Mouse (Mus musculus) left cerebral cortex, adult 2 months (tissue): ENCODE data around the gene Spint2. TPM values are rescaled to one million over a fixed set of nuclear protein-coding genes. Genes with fewer than 3 reads are reported as not detected.
"Not testable (repeated sequence)": the region's sequence is repeated elsewhere in the genome, so short reads cannot be mapped to it uniquely, and the experiment has no call there.

Experiments used
- DNase-seq, 2 experiments: peaks; one replicate each; pipeline ENCODE4 v3.0.0; 2021 to 2022; ENCODE audit warnings: low spot score in 2 of 2, mixed read lengths in 1 of 2; ENCODE audit errors: extremely low spot score in 1 of 2
- H3K27ac ChIP-seq: fragments of 200-600 bp; 2 replicates; pipeline ENCODE4 v1.8.1; 2022
- H3K4me3 ChIP-seq: fragments of 200-600 bp; 2 replicates; pipeline ENCODE4 v1.8.1; 2022
- CTCF ChIP-seq: fragments of 200-600 bp; IDR thresholded peaks from 2 replicates; pipeline ENCODE4 v1.8.1; 2022; ENCODE audit warnings: antibody characterized with exemption, mild to moderate bottlenecking, moderate library complexity
- intact Hi-C: fragments of 180-260 bp; cut with DNase I; formaldehyde crosslinking; loops from one replicate; pipeline ENCODE4 v1.15.1; 2025
- total RNA-seq, 2 experiments: library from RNA; stranded (reverse); gene quantifications; 2 replicates each; pipeline ENCODE4 v1.2.3; 2021

Gene Spint2
- total RNA-seq, 2 experiments from 2014 or later = 26.4 to 27.8 TPM

DNA sequence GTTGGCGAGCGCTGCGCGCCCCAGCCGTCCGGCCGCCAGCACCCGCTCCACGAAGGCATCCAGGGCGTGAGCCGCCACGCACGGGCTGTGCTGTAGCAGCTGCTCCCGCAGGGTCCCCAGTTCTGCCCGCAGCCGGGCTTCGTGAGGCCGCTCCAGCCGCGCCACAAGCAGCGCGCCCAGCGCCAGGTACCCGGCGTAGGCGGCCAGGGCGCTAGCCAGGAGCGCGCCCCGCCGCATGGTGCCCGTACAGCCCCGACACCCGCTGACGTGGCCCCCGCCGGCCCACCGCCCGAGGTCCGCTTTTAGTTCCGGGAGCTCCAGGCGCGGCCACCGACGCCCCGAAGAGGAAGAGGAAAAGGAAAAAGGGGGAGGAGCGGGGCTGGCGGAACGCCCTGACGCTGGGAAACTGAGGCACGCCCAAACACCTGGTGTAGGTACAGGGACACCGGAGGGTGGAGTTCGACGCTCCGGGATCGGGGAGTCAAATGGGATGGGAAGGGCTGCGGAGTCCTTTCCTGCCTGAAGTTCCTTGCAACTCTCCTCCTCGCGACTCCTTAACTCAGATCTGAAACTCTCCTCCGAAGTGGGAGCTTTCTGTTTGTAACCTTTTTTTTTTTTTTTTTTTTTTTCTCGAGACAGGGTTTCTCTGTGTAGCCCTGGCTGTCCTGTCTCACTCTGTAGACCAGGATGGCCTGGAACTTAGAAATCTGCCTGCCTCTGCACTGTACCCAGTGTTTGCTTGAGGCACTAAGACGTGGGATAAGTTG is 49.3 kb downstream of the Spint2 start, which contains the start of gene Kcnk6:
Gene Kcnk6, minus strand, starts transcription at position 269 of the 767 bp plus-strand sequence.
- intact Hi-C loops = no loop called here
- H3K27ac ChIP-seq = peak within 1 kb of the TSS; percentile 59
- DNase-seq = peak in 1 of 2 experiments; percentile 45
- no peak for TF ChIP-seq CTCF
- H3K4me3 ChIP-seq = peak within 1 kb of the TSS; percentile 63

DNA sequence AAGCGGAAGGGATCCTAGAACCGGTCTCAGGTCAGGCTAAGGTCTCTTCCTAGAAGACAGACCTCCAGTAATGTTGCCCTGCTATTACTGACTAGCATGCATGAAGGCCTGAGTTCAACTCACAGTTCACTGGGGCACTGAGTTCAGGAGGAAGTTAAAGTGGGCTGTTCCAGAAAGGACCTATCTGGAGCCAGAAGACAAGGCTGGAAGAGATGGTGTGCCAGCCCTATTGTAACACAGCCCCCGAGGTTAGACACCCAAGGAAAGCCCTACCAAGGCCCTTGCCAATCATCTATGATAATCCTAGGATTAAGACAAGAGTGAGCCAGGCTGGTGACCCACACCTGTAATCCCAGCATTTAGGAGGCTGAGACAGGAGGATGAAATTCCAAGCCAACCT is 50.2 kb downstream of the Spint2 start:
- Histone ChIP-seq H3K27ac (no peak overlapping the region; the same call in 1 of the 2 replicates), H3K4me3 (peak overlapping the region; percentile 63; the same call in 1 of the 2 replicates)
- TF ChIP-seq CTCF = no peak
- DNase-seq = no peak
- intact Hi-C loops = no loop called here

DNA sequence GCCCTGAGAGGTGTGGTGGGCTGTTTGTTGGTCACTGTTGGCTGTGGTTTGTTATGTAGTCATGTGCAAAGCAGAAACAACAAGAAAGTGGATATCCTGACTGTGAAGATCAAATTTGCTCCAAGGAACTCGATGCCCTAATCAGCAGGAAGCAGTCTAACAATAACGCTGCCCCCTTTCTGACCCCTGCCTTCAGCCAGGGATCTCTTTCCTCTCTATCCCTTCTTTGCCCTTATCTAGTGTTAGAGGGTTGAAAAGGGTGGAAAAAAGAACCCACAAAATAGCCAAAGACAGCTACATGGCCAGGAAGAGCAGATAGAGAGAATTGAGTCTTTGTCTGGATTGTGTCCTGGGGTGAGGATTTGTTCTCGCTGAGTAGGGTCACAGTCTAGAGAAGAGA is 51.2 kb downstream of the Spint2 start:
- TF ChIP-seq CTCF = no peak
- no peak for DNase-seq
- Histone ChIP-seq H3K4me3 (no peak overlapping the region), H3K27ac (no peak overlapping the region)
- intact Hi-C loops = no loop called here

- Histone ChIP-seq H3K4me3 (no peak overlapping the region), H3K27ac (no peak overlapping the region)
- intact Hi-C loops = no loop called here
- no peak for TF ChIP-seq CTCF
- DNase-seq = no peak
Observed at GRCm38 (mm10) chr7:29228202-29228601, 53.5 kb downstream of the Spint2 start.

GRCm38 (mm10) chr7:29225520-29225919 is 56.2 kb downstream of the Spint2 start:
- H3K27ac ChIP-seq = 0 out of 2 replicates have a peak overlapping the region, but pooled peaks have one; percentile 33
- intact Hi-C loops = no loop called here
- no peak for DNase-seq
- no peak for TF ChIP-seq CTCF
- H3K4me3 ChIP-seq = peak overlapping the region; percentile 28

- intact Hi-C loops = no loop called here
- Histone ChIP-seq H3K4me3 (peak overlapping the region; percentile 28), H3K27ac (no peak overlapping the region)
- TF ChIP-seq CTCF = no peak
- peak in 1 of 2 experiments; percentile 51 for DNase-seq
Observed at GRCm38 (mm10) chr7:29224756-29225394, 56.8 kb downstream of the Spint2 start.

DNA sequence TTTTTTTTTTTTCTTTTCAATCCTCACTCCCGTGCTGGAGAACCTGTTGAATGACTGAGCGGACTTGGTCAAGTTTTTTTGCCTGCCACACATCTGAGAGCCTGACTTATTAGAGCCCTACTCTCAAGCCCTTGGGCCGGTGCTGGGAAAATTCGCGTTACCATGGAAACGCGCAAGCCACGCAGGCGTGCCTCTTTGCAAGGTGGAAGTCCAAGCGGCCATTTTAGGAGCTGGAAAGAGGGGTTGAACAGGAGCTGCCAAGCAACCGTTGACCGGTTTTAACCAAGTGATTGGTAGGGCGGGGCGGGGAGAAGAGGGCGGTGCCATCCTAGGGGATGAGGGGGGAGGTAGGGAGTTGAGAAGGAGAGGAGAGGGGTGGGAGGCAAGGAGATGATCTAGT is 66.9 kb downstream of the Spint2 start:
- no peak for DNase-seq
- intact Hi-C loops = no loop called here
- TF ChIP-seq CTCF = no peak

DNA sequence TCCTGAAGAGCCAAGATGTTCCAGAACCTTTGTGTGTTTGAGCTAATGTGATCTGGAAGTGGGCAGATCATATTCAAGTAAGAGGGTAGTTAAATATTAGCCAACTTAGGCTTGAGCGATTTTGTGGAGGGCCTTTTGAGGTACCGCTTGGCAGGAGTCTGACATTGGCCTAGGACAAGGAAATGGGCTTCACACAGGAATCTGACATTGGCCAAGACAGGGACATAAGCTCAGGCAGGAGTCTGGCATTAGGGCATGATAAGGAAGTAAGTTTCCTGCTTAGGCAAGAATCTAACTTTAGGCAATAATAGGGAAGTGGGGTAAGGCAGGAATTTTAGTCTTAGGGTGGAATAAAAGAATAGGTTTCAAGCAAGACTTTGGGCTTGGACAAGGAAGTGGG is 67.5 kb downstream of the Spint2 start:
- H3K27ac ChIP-seq = no peak overlapping the region
- no peak for TF ChIP-seq CTCF
- intact Hi-C loops = no loop called here
- H3K4me3 ChIP-seq = no peak overlapping the region
- DNase-seq = no peak

More for the DNA sequence above, 66.9 kb downstream of the Spint2 start:
- Histone ChIP-seq H3K4me3 (no peak overlapping the region), H3K27ac (no peak overlapping the region)

- no peak within 1 kb of the TSS for H3K27ac ChIP-seq
- TF ChIP-seq CTCF = no peak
- H3K4me3 ChIP-seq = no peak within 1 kb of the TSS
- intact Hi-C loops = no loop called here
- DNase-seq = no peak
Observed at GRCm38 (mm10) chr7:29213675-29214082, 68.0 kb downstream of the Spint2 start, which contains the start of gene Catsperg1. TSS of gene Catsperg1 (minus strand) at chr7:29214035.

DNA sequence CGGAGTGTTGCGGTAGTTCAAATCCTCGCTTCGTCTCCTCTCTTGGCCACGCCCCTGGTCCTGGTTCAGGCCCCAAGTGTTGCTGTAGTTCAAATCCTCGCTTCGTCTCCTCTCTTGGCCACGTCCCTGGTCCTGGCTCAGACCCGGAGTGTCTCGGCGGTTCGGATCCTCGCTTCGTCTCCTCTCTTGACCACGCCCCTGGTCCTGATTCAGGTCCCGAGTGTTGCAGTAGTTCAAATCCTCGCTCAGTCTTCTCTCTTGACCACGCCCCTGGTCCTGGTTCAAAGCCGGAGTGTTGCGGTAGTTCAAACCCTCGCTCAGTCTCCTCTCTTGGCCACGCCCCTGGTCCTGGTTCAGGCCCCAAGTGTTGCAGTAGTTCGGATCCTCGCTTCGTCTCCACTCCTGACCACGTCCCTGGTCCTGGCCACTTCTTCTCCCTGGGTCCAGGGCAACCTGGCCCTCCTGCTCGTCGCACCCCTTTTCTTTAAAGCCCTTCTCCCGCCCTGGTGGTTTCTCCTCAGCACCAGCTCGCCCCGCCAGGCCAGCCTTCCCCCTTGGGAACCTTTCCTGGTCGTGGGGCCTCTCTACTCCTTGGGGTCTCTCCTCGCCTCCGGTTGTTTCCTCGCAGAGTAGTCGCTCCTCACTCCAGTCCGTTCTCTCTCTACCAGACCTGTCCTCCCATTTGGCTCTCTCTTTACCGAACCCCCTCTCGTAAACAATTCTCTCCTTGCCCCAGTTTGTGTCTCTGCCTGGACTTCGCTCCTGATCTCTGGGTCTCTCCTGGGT is 68.7 kb downstream of the Spint2 start:
- H3K4me3 ChIP-seq, intact Hi-C loops, DNase-seq, H3K27ac ChIP-seq: not testable (repeated sequence)

DNA sequence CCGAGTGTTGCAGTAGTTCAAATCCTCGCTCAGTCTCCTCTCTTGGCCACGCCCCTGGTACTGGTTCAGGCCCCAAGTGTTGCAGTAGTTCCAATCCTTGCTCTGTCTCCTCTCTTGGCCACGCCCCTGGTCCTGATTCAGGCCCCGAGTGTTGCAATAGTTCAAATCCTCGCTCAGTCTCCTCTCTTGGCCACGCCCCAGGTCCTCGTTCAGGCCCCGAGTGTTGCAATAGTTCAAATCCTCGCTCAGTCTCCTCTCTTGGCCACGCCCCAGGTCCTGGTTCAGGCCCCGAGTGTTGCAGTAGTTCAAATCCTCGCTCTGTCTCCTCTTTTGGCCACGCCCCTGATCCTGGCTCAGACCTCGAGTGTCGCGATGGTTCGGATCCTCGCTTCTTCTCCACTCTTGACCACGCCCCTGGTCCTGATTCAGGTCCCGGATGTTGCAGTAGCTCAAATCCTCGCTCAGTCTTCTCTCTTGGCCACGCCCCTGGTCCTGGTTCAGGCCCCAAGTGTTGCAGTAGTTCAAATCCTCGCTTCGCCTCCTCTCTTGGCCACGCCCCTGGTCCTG is 69.4 kb downstream of the Spint2 start:
- Histone ChIP-seq H3K4me3 (no peak overlapping the region), H3K27ac (no peak overlapping the region)
- intact Hi-C loops = no loop called here
- no peak for DNase-seq
- TF ChIP-seq CTCF = no peak
